Mouse (Mus musculus) thymus, adult 2 months (tissue): ENCODE measurements around the gene Mto1.

Experiments
- CTCF ChIP-seq: fragments of 200-500 bp; IDR thresholded peaks from 2 replicates; pipeline ENCODE4 v1.5.1; 2012; ENCODE audit warnings: mild to moderate bottlenecking, control low read depth, low read length, moderate library complexity, borderline replicate concordance; ENCODE audit not compliant: control insufficient read depth, poor library complexity, insufficient read depth; ENCODE audit errors: extremely low read depth
- POLR2A ChIP-seq: fragments of 200-500 bp; IDR thresholded peaks from 2 replicates; pipeline ENCODE4 v1.6.1; 2012; ENCODE audit warnings: mild to moderate bottlenecking, low read length, control low read depth, moderate library complexity; ENCODE audit not compliant: control insufficient read depth, poor library complexity, insufficient read depth; ENCODE audit errors: extremely low read depth

DNA sequence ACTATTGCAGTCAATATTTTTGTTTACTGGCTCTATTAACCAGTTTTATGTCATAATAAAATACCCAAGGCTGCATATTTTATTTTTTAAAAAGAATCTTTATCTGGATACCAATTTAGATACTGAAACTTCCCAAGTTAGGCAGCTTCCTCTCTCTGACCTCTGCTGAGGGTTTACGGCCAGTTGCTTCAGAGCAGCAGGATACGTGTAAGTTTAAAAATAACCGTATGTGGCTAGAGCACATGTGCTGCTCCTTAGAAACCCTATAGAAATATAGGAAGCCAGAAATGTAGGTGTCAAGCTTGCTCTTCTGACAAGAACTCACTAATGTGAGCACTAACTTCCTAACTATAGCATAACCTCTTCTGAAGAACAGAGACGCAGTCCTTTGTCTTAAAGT, 15.3 kb downstream of the Mto1 start:
- TF ChIP-seq CTCF: no peak
- no peak for TF ChIP-seq POLR2A
